Mouse (Mus musculus) E14TG2a.4 (cell line): Measurements from ENCODE around the gene Hoxb3.

Source experiments
- CTCF ChIP-seq: conservative IDR thresholded peaks from 2 replicates; pipeline ENCODE4 v1.5.1; 2014; ENCODE audit warnings: low read length
- POU5F1 ChIP-seq: IDR thresholded peaks from 2 replicates; pipeline ENCODE4 v1.6.1; 2014; ENCODE audit warnings: low read length, borderline replicate concordance

DNA sequence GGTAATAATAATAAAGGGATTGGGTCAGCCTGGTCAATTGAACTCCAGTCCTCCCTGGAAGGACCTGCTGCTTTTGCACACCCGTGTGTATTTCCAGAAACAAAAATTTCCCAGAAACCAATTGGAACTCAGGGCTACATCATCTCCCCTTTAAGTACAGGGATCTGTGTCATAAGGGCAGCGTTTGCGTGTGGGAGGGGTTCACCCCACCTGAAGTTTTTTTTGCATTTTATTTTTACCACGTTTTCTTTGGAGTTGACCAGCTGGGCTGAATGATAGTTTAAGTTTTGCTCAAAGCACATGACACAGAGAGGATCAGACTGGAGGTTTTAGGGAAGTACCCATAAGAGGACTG, 19.4 kb downstream of the Hoxb3 start:
- TF ChIP-seq CTCF: no peak
- no peak for TF ChIP-seq POU5F1
